Mouse (Mus musculus): ENCODE data around the gene Sgpp2.
A peak's percentile ranks its signal among the peaks of the same experiment; 100 is the strongest.

Sgpp2 gene

GRCm38 (mm10) chr1:78339941-78340340 lies 29.8 kb downstream of the Sgpp2 start:
- no peak for DNase-seq (ENCODE audit: low spot score)

GRCm38 (mm10) chr1:78340584-78340983 lies 30.4 kb downstream of the Sgpp2 start:
- no peak for DNase-seq (ENCODE audit: low spot score)

- peak; percentile 40 for DNase-seq (ENCODE audit: low spot score)
Observed at GRCm38 (mm10) chr1:78347317-78347806, 37.2 kb downstream of the Sgpp2 start.

GRCm38 (mm10) chr1:78349219-78349618 lies 39.1 kb downstream of the Sgpp2 start:
- no peak for DNase-seq (ENCODE audit: low spot score)

- DNase-seq (ENCODE audit: low spot score): no peak
Observed at GRCm38 (mm10) chr1:78353254-78353653, 43.1 kb downstream of the Sgpp2 start.

- DNase-seq (ENCODE audit: low spot score): peak; percentile 50
Observed at GRCm38 (mm10) chr1:78355123-78355522, 45.0 kb downstream of the Sgpp2 start.

GRCm38 (mm10) chr1:78357415-78357814 lies 47.3 kb downstream of the Sgpp2 start:
- DNase-seq (ENCODE audit: low spot score): no peak

- DNase-seq (ENCODE audit: low spot score): no peak
Observed at GRCm38 (mm10) chr1:78357868-78358267, 47.7 kb downstream of the Sgpp2 start.

- no peak for DNase-seq (ENCODE audit: low spot score)
Observed at GRCm38 (mm10) chr1:78363965-78364889, 54.1 kb downstream of the Sgpp2 start.

GRCm38 (mm10) chr1:78367806-78368205 lies 57.7 kb downstream of the Sgpp2 start:
- DNase-seq (ENCODE audit: low spot score): no peak

GRCm38 (mm10) chr1:78370121-78370520 lies 60.0 kb downstream of the Sgpp2 start:
- DNase-seq (ENCODE audit: low spot score): no peak

GRCm38 (mm10) chr1:78371569-78372236 lies 61.6 kb downstream of the Sgpp2 start:
- DNase-seq (ENCODE audit: low spot score): peak; percentile 40

- no peak for DNase-seq (ENCODE audit: low spot score)
Observed at GRCm38 (mm10) chr1:78372316-78372715, 62.2 kb downstream of the Sgpp2 start.

GRCm38 (mm10) chr1:78373836-78374235 lies 63.7 kb downstream of the Sgpp2 start:
- DNase-seq (ENCODE audit: low spot score): no peak

GRCm38 (mm10) chr1:78375058-78375457 lies 64.9 kb downstream of the Sgpp2 start:
- DNase-seq (ENCODE audit: low spot score): no peak

- DNase-seq (ENCODE audit: low spot score): no peak
Observed at GRCm38 (mm10) chr1:78380950-78381349, 70.8 kb downstream of the Sgpp2 start.

- no peak for DNase-seq (ENCODE audit: low spot score)
Observed at GRCm38 (mm10) chr1:78387854-78388253, 77.7 kb downstream of the Sgpp2 start.

GRCm38 (mm10) chr1:78388848-78389247 lies 78.7 kb downstream of the Sgpp2 start:
- peak; percentile 22 for DNase-seq (ENCODE audit: low spot score)

- no peak for DNase-seq (ENCODE audit: low spot score)
Observed at GRCm38 (mm10) chr1:78395191-78395735, 85.1 kb downstream of the Sgpp2 start.

GRCm38 (mm10) chr1:78395737-78396136 lies 85.6 kb downstream of the Sgpp2 start:
- DNase-seq (ENCODE audit: low spot score): peak; percentile 49

GRCm38 (mm10) chr1:78396320-78396913 lies 86.3 kb downstream of the Sgpp2 start:
- peak; percentile 84 for DNase-seq (ENCODE audit: low spot score)

- peak; percentile 50 for DNase-seq (ENCODE audit: low spot score)
Observed at GRCm38 (mm10) chr1:78399755-78400154, 89.6 kb downstream of the Sgpp2 start.

All from MN1 (cell line).